Mouse (Mus musculus) kidney, adult 9 months (tissue): ENCODE results near the gene Slc11a1.
"Not testable (repeated sequence)": the region's sequence is repeated elsewhere in the genome, so short reads cannot be mapped to it uniquely, and the experiment has no call there.

Experiments used
- DNase-seq: peaks from one replicate; pipeline ENCODE4 v3.0.0; 2022

Gene Slc11a1

GRCm38 (mm10) chr1:74374980-74375379 lies at the start of gene Slc11a1:
Gene Slc11a1, plus strand, starts transcription at chr1:74375195.
- no peak for DNase-seq

GRCm38 (mm10) chr1:74326916-74327315 lies 48.1 kb upstream of the Slc11a1 start:
- not testable (repeated sequence) for DNase-seq

DNA sequence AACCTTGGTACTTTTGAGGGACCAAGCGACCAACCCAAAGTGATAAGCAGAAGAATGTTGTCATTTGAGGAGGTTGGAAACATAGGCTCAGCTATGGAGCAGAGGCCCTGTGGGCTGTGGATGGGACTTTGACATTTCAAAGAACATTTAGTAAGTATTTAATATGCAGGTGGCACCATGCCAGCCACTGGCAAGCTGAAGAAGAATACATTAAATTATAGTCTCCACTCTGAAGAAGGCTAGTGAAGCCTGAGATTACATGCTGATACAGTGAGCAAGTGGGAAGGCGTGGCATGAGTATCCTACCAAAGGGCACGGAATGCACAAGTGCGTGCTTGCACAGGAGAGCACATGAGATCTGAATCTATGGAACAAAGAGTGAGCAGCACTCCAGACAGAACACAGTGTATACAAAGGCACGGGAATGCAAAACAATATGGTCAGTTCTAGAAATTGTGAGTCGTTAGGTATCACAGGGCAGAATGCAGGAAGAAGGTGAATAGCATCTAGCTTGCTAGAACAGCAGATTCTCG lies 45.0 kb upstream of the Slc11a1 start:
- DNase-seq: peak; percentile 59

DNA sequence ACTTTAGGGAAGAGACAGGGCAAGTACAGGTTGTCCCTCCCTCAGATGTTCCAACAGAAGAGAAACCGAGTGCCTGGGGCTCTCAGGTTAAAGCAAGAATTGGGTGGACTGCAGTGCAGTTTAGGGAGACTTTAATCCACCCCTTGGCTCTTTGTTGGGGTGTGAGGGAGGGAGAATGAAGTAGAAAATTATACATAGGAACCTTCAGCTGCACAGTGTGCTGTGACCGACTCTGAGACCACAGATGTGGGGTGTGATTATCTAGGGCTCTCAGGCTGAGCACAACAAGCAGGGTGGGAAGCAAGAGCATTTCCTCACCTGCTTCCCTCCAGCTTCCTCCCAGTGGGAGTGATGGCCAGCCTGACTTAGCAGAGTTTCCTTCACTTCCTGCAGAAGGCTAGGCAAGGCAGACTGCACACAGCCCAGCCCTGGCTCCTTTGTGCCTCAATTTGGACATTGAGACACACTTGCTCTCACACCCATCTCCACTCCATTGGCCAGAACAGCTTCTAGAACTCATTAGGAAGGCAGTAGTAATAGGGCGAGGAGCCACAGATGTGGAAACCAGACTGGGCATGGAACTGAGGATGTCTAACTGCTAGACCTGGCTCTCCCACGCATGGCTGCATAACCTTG lies 43.8 kb upstream of the Slc11a1 start:
- DNase-seq: peak; percentile 36

DNA sequence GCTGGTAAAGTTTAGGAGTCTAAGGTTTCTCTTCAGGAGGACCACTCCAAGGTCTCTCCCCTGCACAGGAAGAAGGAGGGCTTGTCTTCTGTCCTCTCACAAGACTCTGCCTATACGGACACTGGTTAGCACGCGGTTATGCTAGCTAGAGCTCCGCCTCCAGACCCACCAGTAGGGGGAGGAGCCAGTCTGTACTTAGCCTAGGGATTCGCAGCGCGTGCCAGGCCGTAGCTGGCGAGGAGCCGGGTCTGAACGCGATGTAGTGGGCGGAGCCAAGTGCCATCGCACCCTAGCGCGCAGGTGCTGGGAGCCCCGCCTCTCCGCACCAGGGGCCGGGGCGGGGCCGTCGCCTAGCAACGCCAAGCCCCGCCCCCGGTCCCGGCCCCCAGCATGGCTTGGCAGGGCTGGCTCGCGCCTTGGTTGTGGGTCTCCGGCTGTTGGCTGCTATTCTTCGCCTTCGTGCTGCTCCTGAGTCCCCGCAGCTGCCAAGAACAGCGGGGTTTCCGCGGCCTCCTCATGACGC lies 42.7 kb upstream of the Slc11a1 start:
- DNase-seq: peak; percentile 99

- DNase-seq: peak; percentile 45
These were observed 42.1 kb upstream of the Slc11a1 start for GRCm38 (mm10) chr1:74332930-74333329.

GRCm38 (mm10) chr1:74334607-74335006 lies 40.4 kb upstream of the Slc11a1 start:
- DNase-seq: no peak

DNA sequence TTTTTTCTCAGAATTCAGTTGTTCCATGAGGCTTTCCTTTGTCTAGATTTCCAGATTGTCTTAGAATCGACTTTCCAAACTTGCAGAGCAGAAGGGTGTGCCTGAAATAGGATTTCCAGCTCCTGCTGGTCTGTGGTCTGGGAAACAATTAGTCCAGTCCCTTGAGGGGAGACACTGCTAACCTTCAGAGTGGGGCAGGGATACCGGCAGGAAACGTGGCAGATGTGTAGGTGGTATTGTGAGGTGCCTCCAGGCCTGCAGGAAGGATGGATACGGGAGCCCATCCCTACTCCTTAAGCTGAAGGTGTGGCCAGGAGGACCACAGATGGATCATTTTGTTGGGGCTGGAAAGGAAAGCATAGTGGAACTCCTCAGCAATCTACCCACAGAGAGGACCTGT lies 40.0 kb upstream of the Slc11a1 start:
- no peak for DNase-seq

DNA sequence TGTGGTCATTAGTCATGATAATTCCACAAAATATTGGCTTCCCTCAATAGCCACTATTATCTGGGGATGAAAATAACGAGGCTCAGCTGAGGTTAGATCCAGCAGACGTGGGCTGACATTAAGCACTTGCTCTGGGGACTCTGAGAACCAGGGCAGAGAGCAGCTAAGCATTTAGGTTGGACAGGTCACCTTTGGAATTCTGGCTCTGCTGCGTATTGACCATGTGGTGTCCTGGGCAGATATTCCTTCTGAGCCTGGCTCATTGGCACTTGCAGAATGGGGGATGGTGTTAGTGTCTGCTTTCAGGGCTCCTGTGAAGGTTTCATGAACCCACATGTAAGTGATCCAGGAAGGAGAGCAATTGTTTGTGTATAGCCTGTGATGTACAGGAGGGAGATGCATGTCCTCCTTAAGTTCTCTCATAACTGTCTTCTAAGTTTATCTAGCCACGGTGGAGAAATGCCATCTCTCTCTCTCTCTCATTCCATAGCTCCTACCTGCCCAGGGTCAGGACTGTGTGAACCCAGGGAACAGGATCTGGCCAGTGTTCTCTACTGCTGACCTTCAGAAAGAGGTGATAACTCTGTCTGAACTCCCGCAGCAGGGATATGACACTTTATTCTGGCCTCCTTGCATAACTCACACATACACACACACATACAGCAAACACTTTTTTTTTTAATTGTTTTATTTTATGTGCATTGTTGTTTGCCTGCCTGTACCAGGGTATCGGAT lies 39.4 kb upstream of the Slc11a1 start:
- DNase-seq: peak; percentile 70

- no peak for DNase-seq
These were observed 37.7 kb upstream of the Slc11a1 start for GRCm38 (mm10) chr1:74337241-74337771.

DNA sequence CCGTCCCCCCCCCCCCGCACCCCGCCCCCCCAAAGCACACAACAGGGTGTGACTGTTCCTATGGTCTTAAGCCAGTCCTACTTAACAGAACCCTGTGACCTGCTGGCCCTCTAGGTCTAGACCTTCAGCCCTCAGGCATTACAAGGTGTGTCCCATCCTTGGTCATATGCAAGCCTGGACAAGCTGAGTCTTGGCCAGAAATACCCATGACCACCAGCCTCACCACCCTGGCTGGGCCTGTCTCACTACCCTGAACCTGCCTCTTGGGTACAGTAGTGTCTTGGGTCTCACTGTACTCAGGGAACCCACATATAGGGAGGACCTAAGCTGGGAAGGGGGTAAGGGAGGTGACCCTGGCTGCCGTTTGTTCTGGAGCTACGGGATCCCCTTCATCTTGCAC lies 37.0 kb upstream of the Slc11a1 start:
- no peak for DNase-seq

- no peak for DNase-seq
These were observed 36.4 kb upstream of the Slc11a1 start for GRCm38 (mm10) chr1:74338626-74339025.

- no peak for DNase-seq
These were observed 35.1 kb upstream of the Slc11a1 start for GRCm38 (mm10) chr1:74339917-74340316.

DNA sequence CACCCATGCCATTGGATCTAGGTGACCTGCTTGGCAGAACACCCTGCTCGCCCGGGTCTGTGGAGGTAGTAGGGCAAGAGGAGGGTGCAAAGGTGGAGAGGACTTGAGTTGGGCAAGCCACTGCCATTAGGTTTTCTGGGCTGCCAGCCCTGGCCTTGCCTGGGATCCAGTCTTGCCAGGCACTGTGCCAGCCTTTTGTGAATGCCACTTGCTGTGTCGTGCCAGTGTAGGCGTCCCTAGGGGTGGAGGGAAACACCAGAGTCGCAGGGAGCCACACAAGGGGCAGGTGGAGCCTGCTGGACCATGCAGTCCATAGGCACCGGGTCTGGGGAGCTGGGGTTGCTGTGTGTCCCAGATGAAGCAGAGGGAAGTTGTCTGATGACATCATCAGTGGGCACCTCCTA lies 34.6 kb upstream of the Slc11a1 start:
- peak; percentile 87 for DNase-seq

DNA sequence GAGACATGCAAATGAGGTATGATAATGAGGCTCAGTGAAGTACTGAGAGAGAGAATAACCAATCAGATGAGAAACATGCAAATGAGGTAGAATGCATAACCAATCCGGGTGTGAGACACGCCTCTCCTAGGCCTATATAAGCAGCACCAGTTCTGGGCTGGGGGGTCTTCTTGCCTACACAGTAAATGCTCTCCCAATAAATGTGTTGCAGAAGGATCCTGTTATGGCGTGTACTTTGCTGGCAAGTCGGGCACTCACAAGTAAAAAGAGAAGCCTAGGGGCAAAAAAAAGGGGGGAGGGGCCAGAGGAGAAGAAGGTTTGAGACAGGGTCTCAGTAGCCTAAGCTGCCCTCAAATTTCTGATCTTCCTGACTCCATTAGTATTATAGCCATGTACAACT lies 34.0 kb upstream of the Slc11a1 start:
- DNase-seq: not testable (repeated sequence)

- no peak for DNase-seq
These were observed 33.1 kb upstream of the Slc11a1 start for GRCm38 (mm10) chr1:74341898-74342297.

DNA sequence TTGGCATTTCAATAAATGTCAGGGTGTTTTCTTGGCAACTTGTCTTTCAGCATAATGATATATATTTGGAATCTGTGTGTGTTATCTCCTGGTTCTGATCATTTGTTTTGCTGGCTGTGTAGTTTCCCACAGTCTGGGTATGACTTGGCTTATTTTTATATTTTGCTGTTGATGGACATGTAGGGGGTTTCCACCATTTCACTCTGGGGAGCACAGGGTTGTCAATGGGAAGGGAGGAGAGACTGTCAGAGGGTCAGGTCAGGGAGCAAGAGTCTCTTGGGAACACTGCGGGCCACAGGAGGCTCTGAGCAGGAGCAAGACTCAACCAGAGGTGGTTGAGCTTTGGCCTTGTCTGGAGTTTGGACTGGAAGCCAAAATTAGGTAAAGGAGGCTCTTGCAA lies 32.7 kb upstream of the Slc11a1 start:
- DNase-seq: peak; percentile 41

DNA sequence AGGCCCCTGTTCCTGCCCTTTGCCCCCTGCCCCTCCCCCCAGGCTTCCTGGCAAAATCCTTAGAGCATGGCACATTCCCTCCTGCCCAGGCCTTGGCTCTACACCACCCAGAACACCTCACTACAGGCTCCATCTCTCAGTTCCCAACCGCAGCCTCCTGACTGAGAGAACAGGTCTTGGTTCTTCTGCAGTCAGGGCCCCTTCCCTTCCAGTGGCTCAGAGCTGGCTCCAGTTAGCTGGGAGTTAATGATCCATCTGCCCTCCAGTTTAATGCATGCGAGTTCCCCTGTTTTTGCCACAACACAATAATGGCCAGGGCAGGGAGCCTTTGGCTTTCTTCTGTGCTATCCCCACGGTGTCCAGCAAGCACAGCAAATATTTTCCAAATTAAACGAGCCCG lies 31.8 kb upstream of the Slc11a1 start:
- peak; percentile 80 for DNase-seq

DNA sequence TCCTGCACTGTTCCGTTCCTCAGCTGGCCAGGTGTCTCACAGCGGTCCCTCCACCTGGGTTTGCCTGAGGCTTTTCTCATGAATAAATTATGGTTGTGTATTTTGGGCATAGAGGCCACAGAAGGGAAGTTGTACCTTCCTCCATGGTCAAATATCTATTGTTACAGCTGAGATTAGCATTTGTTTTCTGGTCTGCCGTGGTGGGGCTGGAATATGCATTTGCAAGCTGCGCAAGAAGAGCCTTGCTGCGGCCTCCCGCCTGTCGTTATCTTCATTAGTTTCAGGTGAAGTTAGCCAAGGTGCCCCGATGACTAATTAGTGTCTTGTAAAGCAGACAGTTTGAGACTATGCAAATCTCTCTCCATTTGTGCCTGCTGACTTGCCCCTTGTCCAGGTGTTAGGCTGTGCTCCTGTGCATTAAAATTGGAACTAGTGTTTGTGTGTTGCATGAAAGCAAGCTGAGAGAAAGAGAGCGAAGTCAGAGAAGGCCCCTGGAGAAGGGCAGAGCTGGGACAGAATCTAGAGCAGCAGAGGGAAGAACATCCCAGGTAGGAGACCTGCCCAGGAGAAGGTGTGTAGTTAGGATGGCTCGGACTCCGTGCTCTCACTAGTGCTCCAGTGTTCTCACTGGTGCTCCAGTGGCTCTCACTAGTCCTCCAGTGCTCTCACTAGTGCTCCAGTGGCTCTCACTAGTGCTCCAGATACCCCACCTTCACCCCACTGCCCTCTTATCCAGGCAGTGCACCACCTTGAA lies 30.7 kb upstream of the Slc11a1 start:
- no peak for DNase-seq

- no peak for DNase-seq
These were observed 23.7 kb upstream of the Slc11a1 start for GRCm38 (mm10) chr1:74351185-74351769.

DNA sequence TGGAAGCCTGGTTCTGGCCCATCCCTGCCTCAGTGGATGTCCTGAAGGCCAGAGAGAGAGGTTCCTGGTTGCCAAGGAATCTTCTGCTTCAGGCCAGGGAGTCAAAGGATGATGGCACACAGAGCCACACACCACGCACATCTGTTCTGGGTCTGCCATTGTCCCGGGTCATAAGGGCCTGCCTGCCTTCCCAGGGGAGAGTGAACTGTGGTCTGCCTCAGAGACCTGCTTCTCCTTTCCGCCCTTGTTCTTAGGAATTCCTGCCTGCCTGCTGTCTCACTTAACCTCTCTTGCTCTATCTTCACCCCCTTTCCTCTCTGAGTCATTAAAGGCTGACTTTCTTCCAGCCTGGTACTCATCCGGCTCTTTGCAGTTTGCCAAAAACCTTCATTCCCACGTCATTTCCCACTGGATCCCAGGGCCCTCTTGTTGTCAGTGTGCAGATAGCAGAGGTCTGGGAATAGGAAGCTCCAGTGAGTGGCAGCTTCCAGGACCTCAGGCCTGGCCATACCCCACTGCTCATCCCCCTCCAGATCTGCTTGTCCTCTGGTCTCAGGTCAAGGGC lies 22.4 kb upstream of the Slc11a1 start:
- DNase-seq: no peak
